Mouse (Mus musculus): ENCODE data around the gene Adcyap1r1. TPM values are rescaled to one million over a fixed set of nuclear protein-coding genes. Genes with fewer than 3 reads are reported as not detected.
A peak's percentile ranks its signal among the peaks of the same experiment; 100 is the strongest.

Gene Adcyap1r1
- total RNA-seq, 1 experiment from 2014 or later = 29.5 TPM

- peak; percentile 15 for DNase-seq
Measured at GRCm38 (mm10) chr6:55448976-55449678, 2.7 kb upstream of the Adcyap1r1 start.

- peak; percentile 14 for DNase-seq
Measured at GRCm38 (mm10) chr6:55452381-55452780, 603 bp downstream of the Adcyap1r1 start.

- peak; percentile 80 for DNase-seq
Measured at GRCm38 (mm10) chr6:55453548-55453947, 1.8 kb downstream of the Adcyap1r1 start.

GRCm38 (mm10) chr6:55455641-55456040 is 3.9 kb downstream of the Adcyap1r1 start:
- DNase-seq = no peak

- DNase-seq = no peak
Measured at GRCm38 (mm10) chr6:55457727-55458126, 5.9 kb downstream of the Adcyap1r1 start.

- no peak for DNase-seq
Measured at GRCm38 (mm10) chr6:55458156-55458555, 6.4 kb downstream of the Adcyap1r1 start.

DNA sequence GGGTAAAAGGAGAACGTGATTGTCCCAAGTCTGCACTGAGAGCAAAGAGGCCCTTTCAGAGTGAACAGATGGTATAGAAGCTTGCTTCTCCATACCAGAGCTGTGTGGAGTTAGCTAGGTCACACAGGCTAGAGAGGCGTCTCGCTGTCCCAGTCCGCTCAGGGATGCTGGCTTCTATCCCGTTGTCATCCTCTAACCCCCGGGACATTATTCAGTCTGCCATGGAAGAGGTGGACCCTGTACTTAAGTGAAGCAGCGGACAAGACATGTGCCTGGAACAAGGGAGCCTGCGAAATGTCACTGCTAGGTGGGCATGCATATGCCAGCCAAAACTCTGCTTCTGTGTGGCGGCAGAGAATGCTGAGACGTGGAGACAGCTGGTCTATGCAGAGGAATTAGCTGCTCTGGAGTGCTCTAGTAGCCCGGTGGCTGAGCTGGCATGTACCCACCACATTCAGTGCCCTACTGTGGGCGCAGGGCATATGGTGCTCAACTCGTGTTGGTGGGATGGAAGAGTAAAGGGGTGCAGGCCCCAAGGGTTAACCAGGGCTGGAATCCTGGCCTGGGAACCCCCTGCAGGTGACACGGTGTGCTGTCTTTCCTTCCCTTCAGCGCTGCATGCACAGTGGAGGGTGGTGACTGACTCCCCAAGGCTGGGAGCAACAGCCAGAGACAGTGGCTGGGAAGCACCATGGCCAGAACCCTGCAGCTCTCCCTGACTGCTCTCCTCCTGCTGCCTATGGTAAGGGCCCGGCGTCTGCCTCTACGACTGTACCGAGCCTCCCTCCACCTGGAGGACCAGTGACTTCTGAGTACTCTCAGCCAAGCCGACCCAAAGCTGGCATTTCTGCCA is 8.0 kb downstream of the Adcyap1r1 start:
- DNase-seq = no peak

DNA sequence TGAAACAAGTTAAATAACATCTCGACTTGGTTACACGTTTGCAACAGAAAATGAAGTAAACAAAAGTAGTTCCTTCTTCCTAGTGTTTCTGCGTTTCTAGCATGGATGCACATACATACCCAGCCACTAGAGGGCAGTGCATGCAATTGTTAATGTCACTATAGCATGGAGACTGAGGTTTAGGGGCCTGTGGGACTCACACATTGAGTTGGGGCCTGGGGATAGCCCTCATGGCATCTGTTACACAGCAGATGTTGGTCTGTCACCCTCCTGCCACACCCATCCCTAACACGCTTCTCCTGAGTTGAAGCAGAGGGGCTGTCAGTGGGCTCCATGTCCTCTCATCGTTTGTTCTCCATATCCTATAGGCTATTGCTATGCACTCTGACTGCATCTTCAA is 9.4 kb downstream of the Adcyap1r1 start:
- peak; percentile 43 for DNase-seq

DNA sequence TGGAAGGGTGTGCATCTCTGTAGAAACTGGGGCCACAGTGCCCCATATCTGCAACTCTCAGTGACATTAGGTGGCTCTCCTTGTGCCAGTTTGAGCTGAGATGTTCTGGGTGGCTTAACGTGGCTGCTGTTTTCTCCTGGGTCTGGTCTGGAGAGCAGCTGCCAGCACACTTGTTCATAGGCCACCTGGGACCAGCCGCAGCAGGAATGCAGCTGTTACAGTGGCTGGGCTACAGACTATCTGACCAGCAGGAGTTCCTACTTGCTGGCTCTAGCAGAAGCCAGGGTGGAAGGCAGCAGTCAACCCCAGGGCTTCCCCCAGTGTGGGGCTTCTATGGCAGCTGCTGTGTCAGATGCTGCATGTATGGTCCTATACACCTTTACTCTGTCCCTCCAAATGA is 9.9 kb downstream of the Adcyap1r1 start:
- no peak for DNase-seq

- no peak for DNase-seq
Measured at GRCm38 (mm10) chr6:55462394-55462793, 10.6 kb downstream of the Adcyap1r1 start.

GRCm38 (mm10) chr6:55463966-55464365 is 12.2 kb downstream of the Adcyap1r1 start:
- DNase-seq = peak; percentile 17

- DNase-seq = peak; percentile 78
Measured at GRCm38 (mm10) chr6:55465311-55465710, 13.5 kb downstream of the Adcyap1r1 start.

DNA sequence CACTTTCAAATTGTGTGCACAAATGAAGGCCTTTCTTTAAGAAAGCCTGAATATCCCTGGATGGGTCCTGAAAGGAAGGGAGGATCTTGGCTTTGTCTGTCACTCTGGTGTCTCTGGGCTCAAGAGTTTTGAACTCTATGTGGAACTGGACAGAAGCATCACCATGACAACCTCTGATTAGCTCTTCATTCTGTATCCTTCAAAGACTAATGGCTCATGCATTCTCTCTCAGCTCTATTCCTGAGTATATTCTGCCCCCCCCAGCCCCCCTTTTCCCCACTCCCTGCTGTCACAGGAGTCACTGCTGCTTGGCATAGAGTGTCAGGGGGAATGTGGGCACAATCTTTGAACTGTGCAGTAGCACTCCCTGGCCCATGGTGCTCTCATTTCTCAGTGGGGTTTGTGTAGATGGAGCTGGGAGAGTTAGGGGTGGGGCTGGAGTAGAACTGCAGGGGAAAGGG is 14.6 kb downstream of the Adcyap1r1 start:
- no peak for DNase-seq

DNA sequence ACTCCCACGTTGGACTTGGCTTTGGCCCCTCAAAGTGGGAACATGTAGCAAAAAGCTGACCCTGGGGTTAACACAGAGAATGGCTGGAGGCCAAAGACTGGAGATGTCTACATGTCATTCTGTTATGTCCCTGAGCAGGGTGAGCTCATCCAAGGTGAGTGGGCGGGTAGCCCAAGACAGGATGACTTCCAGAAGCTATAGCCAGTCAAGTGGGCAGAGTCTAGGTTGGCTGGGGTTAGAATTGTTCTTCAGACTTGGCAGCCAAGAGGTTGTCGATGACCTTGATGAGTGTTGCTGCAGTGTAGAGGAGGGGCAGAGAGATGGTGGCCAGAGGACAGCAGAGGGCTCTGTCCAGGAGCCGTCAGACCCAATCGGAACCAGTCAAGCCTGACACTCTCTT is 18.9 kb downstream of the Adcyap1r1 start:
- peak; percentile 82 for DNase-seq

DNA sequence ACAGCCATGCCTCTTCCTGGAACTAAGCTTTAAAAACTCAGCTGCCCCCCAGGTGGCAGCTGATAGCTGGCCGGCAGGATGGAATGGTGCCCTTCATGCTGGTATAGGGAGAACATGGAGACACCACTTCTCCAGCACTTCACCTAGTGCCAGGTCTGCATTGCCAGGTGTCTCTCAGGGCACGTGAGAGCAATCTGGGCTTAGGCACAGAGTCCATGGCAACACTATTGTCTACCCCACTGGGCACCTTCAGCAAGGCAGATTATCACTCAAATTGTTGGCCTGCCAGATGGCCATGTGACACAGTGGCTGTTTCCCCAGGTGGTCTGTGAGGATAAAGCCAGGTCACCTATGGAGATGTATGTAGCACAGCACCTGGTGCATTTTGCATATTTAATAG is 20.6 kb downstream of the Adcyap1r1 start:
- no peak for DNase-seq

- DNase-seq = no peak
Measured at GRCm38 (mm10) chr6:55480988-55481387, 29.2 kb downstream of the Adcyap1r1 start.

GRCm38 (mm10) chr6:55482471-55482870 is 30.7 kb downstream of the Adcyap1r1 start:
- DNase-seq = no peak

GRCm38 (mm10) chr6:55483360-55483759 is 31.6 kb downstream of the Adcyap1r1 start:
- DNase-seq = no peak

- DNase-seq = no peak
Measured at GRCm38 (mm10) chr6:55484224-55484623, 32.4 kb downstream of the Adcyap1r1 start.

- DNase-seq = no peak
Measured at GRCm38 (mm10) chr6:55485216-55485615, 33.4 kb downstream of the Adcyap1r1 start.

DNA sequence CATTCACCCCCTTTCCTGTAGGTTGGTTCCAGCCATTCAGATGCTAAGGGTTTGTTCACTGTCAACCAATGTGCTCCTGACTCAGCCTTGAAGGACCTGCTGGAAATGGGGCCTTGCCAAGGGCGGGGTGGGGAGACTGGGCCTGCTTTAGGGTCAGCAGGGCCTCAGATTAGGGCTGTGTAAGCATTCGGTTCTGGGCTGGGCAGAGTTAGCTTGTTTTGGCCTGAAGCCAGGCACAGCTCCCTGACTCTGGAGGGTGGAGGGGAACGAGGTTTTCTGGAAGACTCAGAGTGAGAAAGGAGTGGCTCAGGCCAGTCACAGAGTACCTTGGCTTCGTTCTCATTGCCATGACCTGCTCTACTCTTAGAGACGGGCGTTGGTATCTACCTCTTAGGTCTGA is 35.9 kb downstream of the Adcyap1r1 start:
- DNase-seq = peak; percentile 9

DNA sequence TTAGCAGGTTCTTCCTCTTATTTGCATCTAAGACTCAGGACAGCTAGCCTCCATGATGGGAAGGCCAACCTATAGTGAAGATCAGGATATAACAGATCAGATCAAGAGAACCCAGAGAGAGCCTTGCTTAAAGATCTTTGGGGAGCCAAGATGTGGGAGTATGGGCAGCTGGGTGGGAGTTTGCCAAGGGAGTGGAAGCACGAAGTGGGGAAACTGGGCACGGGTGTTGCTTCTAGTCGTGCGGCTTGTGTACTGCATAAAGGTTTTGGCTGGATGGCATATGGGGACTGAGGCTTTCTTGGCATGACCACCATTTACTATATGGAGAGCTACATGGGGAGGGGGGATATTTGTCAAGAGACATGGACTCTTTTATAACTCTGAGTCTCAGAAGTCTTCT is 44.4 kb downstream of the Adcyap1r1 start:
- no peak for DNase-seq

DNA sequence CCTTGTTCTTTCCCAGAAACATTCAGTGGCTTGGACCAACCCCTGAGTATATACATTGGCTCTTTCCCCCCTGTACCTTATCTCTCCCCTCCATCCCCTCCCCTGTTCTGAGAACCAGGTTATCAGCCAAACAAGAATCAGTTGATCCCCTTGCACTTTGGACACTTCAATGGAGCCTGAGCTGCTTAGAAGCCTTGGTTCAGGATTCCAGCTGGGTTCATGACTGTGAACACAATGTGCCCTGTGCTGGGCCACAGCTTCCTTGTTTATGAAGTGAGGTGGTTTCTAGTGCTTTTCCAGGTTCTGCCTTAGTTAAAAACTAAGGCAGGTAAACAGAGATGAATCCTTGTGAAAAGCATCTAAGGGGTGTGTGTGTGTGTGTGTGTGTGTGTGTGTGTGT is 47.0 kb downstream of the Adcyap1r1 start:
- no peak for DNase-seq
